Mouse (Mus musculus): ENCODE measurements around the gene Dennd1a. TPM values are rescaled to one million over a fixed set of nuclear protein-coding genes. Genes with fewer than 3 reads are reported as not detected.

The Dennd1a gene
- polyA plus RNA-seq, 1 experiment: 20.8 TPM

DNA sequence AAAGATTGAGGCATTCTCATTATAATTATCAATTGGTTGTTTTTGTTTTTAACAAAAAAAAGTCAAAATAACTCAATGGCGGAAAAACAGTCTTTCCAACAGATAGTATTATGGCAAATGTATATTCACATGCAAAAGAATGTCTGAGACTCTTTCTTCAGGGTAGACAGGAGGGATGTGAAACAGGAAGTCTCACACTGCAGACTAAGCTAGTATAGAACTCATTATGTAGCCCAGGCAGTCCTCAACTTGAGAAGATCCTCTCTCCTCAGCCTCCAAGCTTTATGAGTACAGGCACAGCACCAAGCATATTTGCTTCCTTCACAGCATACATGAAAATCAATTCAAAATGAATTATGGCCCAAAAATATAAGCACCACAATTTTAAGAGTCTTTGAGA lies 79.4 kb downstream of the Dennd1a start:
- WGBS: 96% methylated on average over 1 of the region's 1 CpGs
- no peaks in the 10 kb centered on the region; the same call in 1 of the 2 replicates for H3K4me1 ChIP-seq (ENCODE audit: control insufficient read depth, insufficient read depth, low read length)
- TF ChIP-seq CTCF (IDR thresholded peaks at IDR 0.05; ENCODE audit: insufficient read depth, low read length): no peak
- no peak for TF ChIP-seq POLR2A (IDR thresholded peaks at IDR 0.05; ENCODE audit: borderline replicate concordance, extremely low read depth, low read depth, low read length)
- no peak for DNase-seq
- H3K4me3 ChIP-seq (replicated peaks; ENCODE audit: extremely low read depth, low read depth, low read length): no peak overlapping the region

DNA sequence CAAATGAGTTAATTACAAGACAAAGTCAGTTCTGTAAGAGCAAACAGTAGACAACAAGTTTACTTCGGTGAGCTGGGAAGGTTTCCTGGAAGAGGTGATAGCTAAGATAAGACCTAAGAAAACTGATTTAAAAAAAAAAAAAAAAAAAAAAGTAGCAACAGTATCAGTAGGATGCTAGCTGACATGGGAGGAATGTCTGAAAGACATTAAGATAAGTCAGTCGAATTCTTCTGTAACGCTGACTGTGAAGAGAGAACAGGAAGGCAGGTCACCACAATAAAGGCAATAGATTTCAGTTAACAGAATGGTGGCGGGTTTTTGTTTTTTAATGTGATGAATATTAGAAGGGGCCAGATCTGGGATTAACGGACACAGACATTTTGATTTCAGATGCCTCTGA lies 81.9 kb downstream of the Dennd1a start:
- WGBS: 57% methylated on average over 5 of the region's 5 CpGs
- TF ChIP-seq CTCF (IDR thresholded peaks at IDR 0.05; ENCODE audit: insufficient read depth, low read length) (no peak), POLR2A (IDR thresholded peaks at IDR 0.05; ENCODE audit: borderline replicate concordance, extremely low read depth, low read depth, low read length) (no peak)
- Histone ChIP-seq H3K4me1 (ENCODE audit: control insufficient read depth, insufficient read depth, low read length) (no peaks in the 10 kb centered on the region; the same call in 1 of the 2 replicates), H3K4me3 (replicated peaks; ENCODE audit: extremely low read depth, low read depth, low read length) (no peak overlapping the region)
- DNase-seq: no peak

DNA sequence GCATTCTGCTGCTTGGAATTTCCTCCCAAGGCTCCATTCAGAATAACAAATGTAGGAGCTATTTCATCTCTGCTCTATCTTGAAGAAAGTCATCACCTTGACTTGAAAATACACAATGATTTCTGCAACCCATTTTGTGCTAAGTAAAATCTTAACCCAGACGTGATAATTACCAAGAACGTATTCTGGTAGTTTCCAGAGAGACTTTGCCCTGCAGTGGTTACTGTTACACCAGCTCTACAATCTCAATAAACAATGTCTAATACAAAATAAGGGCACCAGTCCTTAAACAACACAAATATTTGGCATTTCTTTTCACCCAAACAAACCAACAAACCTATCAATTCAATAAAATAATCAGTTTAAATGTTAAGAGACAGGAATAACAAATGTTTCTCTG lies 82.5 kb downstream of the Dennd1a start:
- WGBS: 77% methylated on average over 2 of the region's 2 CpGs
- TF ChIP-seq CTCF (IDR thresholded peaks at IDR 0.05; ENCODE audit: insufficient read depth, low read length): no peak
- TF ChIP-seq POLR2A (IDR thresholded peaks at IDR 0.05; ENCODE audit: borderline replicate concordance, extremely low read depth, low read depth, low read length): no peak

DNA sequence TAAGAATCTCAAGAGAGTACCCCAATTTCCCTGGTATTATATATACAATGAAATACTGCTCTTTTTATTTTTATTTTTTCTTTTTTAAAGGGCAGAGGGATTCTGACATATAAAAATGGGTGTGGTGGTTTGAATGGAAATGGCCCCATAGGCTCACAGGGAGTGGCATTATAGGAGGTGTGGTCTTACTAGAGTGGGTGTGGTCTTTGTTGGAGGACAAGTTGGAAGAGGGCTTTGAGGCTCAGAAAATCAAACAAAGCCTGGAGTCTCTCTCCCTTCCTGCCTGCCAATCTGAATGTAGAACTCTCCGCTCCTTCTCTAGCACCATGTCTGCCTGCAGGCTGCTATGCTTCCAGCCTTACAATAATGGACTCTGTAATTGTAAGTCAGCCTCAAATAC lies 89.1 kb downstream of the Dennd1a start:
- H3K4me3 ChIP-seq (replicated peaks; ENCODE audit: extremely low read depth, low read depth, low read length): no peak overlapping the region
- TF ChIP-seq CTCF (IDR thresholded peaks at IDR 0.05; ENCODE audit: insufficient read depth, low read length) (no peak), POLR2A (IDR thresholded peaks at IDR 0.05; ENCODE audit: borderline replicate concordance, extremely low read depth, low read depth, low read length) (no peak)
- 63% methylated on average over 1 of the region's 1 CpGs for whole genome bisulfite sequencing
- DNase-seq: no peak
- H3K4me1 ChIP-seq (ENCODE audit: control insufficient read depth, insufficient read depth, low read length): peaks cover 3% of the 10 kb centered on the region; the same call in 1 of the 2 replicates

More for the DNA sequence above, 82.5 kb downstream of the Dennd1a start:
- Histone ChIP-seq H3K4me3 (replicated peaks; ENCODE audit: extremely low read depth, low read depth, low read length) (no peak overlapping the region), H3K4me1 (ENCODE audit: control insufficient read depth, insufficient read depth, low read length) (no peaks in the 10 kb centered on the region; the same call in 1 of the 2 replicates)
- DNase-seq: no peak

- no peak for DNase-seq
- H3K4me3 ChIP-seq (replicated peaks; ENCODE audit: extremely low read depth, low read depth, low read length): no peak overlapping the region
- WGBS: 20% methylated on average over 9 of the region's 9 CpGs
Observed at GRCm38 (mm10) chr2:38196199-38197060, 90.8 kb downstream of the Dennd1a start.

GRCm38 (mm10) chr2:38192007-38192406 lies 95.2 kb downstream of the Dennd1a start:
- TF ChIP-seq CTCF (IDR thresholded peaks at IDR 0.05; ENCODE audit: insufficient read depth, low read length) (no peak), POLR2A (IDR thresholded peaks at IDR 0.05; ENCODE audit: borderline replicate concordance, extremely low read depth, low read depth, low read length) (no peak)
- Histone ChIP-seq H3K4me3 (replicated peaks; ENCODE audit: extremely low read depth, low read depth, low read length) (no peak overlapping the region), H3K4me1 (ENCODE audit: control insufficient read depth, insufficient read depth, low read length) (peaks cover 3% of the 10 kb centered on the region; the same call in 1 of the 2 replicates)
- DNase-seq: no peak
- WGBS: 93% methylated on average over 1 of the region's 1 CpGs

More at GRCm38 (mm10) chr2:38196199-38197060, 90.8 kb downstream of the Dennd1a start:
- H3K4me1 ChIP-seq (ENCODE audit: control insufficient read depth, insufficient read depth, low read length): peaks cover 3% of the 10 kb centered on the region; the same call in 1 of the 2 replicates
- TF ChIP-seq CTCF (IDR thresholded peaks at IDR 0.05; ENCODE audit: insufficient read depth, low read length) (no peak), POLR2A (IDR thresholded peaks at IDR 0.05; ENCODE audit: borderline replicate concordance, extremely low read depth, low read depth, low read length) (no peak)

GRCm38 (mm10) chr2:38191601-38192000 lies 95.6 kb downstream of the Dennd1a start:
- TF ChIP-seq POLR2A (IDR thresholded peaks at IDR 0.05; ENCODE audit: borderline replicate concordance, extremely low read depth, low read depth, low read length) (no peak), CTCF (IDR thresholded peaks at IDR 0.05; ENCODE audit: insufficient read depth, low read length) (no peak)
- peaks cover 3% of the 10 kb centered on the region; the same call in 1 of the 2 replicates for H3K4me1 ChIP-seq (ENCODE audit: control insufficient read depth, insufficient read depth, low read length)

DNA sequence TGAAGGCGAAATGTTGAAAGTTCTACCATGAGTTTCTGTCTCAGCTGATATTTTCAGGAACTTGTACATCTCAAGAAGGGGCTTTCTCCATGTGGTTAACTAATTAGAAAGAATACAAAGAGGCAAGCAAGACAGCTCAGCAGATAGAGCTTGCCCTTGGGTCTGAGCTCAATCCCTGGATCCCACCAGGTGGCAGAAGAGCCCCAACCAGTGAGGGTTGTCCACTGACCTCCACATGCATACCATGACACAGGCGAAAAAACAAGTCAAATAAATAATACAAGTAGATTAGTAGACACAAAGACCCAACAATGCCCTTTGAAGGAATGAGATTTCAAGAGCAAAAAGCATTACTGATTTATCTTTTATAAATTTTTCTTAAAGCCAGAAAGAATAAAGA lies 100.8 kb downstream of the Dennd1a start:
- no peak for DNase-seq
- WGBS: 83% methylated on average over 2 of the region's 2 CpGs
- Histone ChIP-seq H3K4me3 (replicated peaks; ENCODE audit: extremely low read depth, low read depth, low read length) (no peak overlapping the region), H3K4me1 (ENCODE audit: control insufficient read depth, insufficient read depth, low read length) (no peaks in the 10 kb centered on the region)
- no peak for TF ChIP-seq POLR2A (IDR thresholded peaks at IDR 0.05; ENCODE audit: borderline replicate concordance, extremely low read depth, low read depth, low read length)
- peak; percentile 54; the same call in 1 of the 2 replicates for TF ChIP-seq CTCF (IDR thresholded peaks at IDR 0.05; ENCODE audit: insufficient read depth, low read length)

More at GRCm38 (mm10) chr2:38191601-38192000, 95.6 kb downstream of the Dennd1a start:
- H3K4me3 ChIP-seq (replicated peaks; ENCODE audit: extremely low read depth, low read depth, low read length): no peak overlapping the region
- no peak for DNase-seq

DNA sequence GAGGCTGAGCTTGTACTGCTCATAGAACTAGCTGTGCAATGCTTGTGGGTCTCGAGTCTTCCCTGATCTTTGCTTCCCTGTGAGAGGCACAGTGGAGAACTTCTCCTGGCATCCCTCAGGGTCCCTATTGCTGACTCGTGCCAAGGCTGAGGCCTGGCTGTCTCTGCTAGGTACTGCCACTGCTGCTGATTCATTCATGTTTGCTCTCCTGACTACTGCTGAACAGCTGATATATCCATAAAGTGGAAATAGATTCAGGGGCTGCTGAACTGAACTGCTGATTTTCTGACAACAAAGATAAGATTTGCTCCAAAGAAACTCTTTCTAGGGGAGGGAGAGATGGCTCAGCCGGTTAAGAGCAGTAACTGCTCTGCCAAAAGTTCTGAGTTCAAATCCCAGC lies 102.2 kb downstream of the Dennd1a start:
- no peak for TF ChIP-seq POLR2A (IDR thresholded peaks at IDR 0.05; ENCODE audit: borderline replicate concordance, extremely low read depth, low read depth, low read length)
- TF ChIP-seq CTCF (IDR thresholded peaks at IDR 0.05; ENCODE audit: insufficient read depth, low read length): no peak
- no peaks in the 10 kb centered on the region for H3K4me1 ChIP-seq (ENCODE audit: control insufficient read depth, insufficient read depth, low read length)
- WGBS: 90% methylated on average over 3 of the region's 3 CpGs
- no peak for DNase-seq
- H3K4me3 ChIP-seq (replicated peaks; ENCODE audit: extremely low read depth, low read depth, low read length): no peak overlapping the region

DNA sequence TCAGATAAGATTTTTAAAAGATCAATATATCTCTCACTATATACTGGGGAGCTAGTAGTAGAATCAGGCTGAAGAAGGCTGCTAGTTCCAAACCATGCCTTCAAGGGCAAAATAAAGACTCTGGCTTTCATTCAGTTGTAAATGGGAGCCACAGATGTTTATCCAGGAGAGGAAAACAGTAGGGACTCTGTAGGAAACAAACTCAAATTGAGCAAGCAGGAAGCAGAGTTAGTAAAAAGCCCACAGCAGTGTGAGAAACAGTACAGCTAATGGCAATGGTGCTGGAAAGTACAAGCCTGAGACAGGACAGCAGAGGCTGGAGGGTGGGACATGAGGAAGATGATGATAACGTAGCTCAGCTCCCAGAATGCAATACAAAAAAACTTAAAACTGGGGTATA lies 103.3 kb downstream of the Dennd1a start:
- TF ChIP-seq CTCF (IDR thresholded peaks at IDR 0.05; ENCODE audit: insufficient read depth, low read length): no peak
- no peak for TF ChIP-seq POLR2A (IDR thresholded peaks at IDR 0.05; ENCODE audit: borderline replicate concordance, extremely low read depth, low read depth, low read length)
- 82% methylated on average over 1 of the region's 1 CpGs for WGBS
- H3K4me1 ChIP-seq (ENCODE audit: control insufficient read depth, insufficient read depth, low read length): no peaks in the 10 kb centered on the region
- DNase-seq: no peak
- no peak overlapping the region for H3K4me3 ChIP-seq (replicated peaks; ENCODE audit: extremely low read depth, low read depth, low read length)
